Mouse (Mus musculus) lung, postnatal 0 days (tissue): ENCODE data around the gene Arrb1. TPM values are rescaled to one million over a fixed set of nuclear protein-coding genes. Genes with fewer than 3 reads are reported as not detected.

Experiments
- ATAC-seq: fragments of 200-750 bp; cut with Nextera tagmentation; 2 replicates; pipeline ENCODE4 v1.8.0; 2017; ENCODE audit warnings: moderate library complexity
- DNase-seq: peaks from one replicate; pipeline ENCODE4 v3.0.0-alpha.2; 2016; ENCODE audit warnings: low spot score
- H3K27ac ChIP-seq: fragments of 300-500 bp; sonication (generic); 2 replicates; pipeline ENCODE4 v1.5.1; 2014; ENCODE audit warnings: antibody characterized with exemption, mild to moderate bottlenecking, low read length, mixed read lengths
- H3K27me3 ChIP-seq: fragments of 300-500 bp; sonication (generic); replicated peaks from 2 replicates; pipeline ENCODE4 v1.6.1; 2014; ENCODE audit warnings: low read length, mixed read lengths; ENCODE audit not compliant: insufficient read depth
- H3K36me3 ChIP-seq: fragments of 300-500 bp; sonication (generic); 2 replicates; pipeline ENCODE4 v1.6.1; 2014; ENCODE audit warnings: low read length, mixed read lengths; ENCODE audit not compliant: insufficient read depth
- H3K4me1 ChIP-seq: fragments of 300-500 bp; sonication (generic); 2 replicates; pipeline ENCODE4 v1.6.1; 2014; ENCODE audit warnings: antibody characterized with exemption, low read depth, low read length, mixed read lengths; ENCODE audit not compliant: insufficient read depth
- H3K4me2 ChIP-seq: fragments of 300-500 bp; sonication (generic); replicated peaks from 2 replicates; pipeline ENCODE4 v1.6.1; 2014; ENCODE audit warnings: low read depth, mild to moderate bottlenecking, low read length, moderate library complexity, mixed read lengths
- H3K4me3 ChIP-seq: fragments of 300-500 bp; sonication (generic); 2 replicates; pipeline ENCODE4 v1.5.1; 2014; ENCODE audit warnings: low read depth, low read length
- H3K9ac ChIP-seq: fragments of 300-500 bp; sonication (generic); replicated peaks from 2 replicates; pipeline ENCODE4 v1.6.1; 2014; ENCODE audit warnings: low read depth, mild to moderate bottlenecking
- H3K9me3 ChIP-seq: fragments of 300-500 bp; sonication (generic); 2 replicates; pipeline ENCODE4 v1.6.1; 2016; ENCODE audit warnings: low read length, mixed read lengths
- CTCF ChIP-seq: IDR thresholded peaks from 2 replicates; pipeline ENCODE4 v1.5.1; 2016; ENCODE audit warnings: antibody characterized with exemption, mild to moderate bottlenecking
- EP300 ChIP-seq: IDR thresholded peaks from 2 replicates; pipeline ENCODE4 v1.6.1; 2016; ENCODE audit warnings: antibody characterized with exemption, mild to moderate bottlenecking, control low read depth
- WGBS: fragments of 180-500 bp; shearing (Covaris S2); extraction: QIAGEN DNeasy Blood & Tissue Kit; methylation state at CpG from one replicate; pipeline ENCODE4 v1.1.7; 2014; 5-methylcytosine and 5-hydroxymethylcytosine counted together
- polyA plus RNA-seq: library from polyadenylated mRNA; unstranded; fragments of >200 nt; fragmentation: Nextera tagmentation; extraction: Ambion mirVana; gene quantifications from 2 replicates; pipeline ENCODE4 v1.2.1, GENCODE M21; 2015

The Arrb1 gene
- 21.7 and 25.7 TPM in 2 replicates for polyA plus RNA-seq

GRCm38 (mm10) chr7:99534901-99535735 lies at the start of gene Arrb1:
TSS of gene Arrb1 (plus strand) at chr7:99535466.
- Histone ChIP-seq H3K4me1 (peaks cover 28% of the 10 kb centered on the region), H3K9me3 (no peaks in the 10 kb centered on the region), H3K9ac (peak within 1 kb of the TSS; percentile 88), H3K36me3 (no peaks in the 10 kb centered on the region), H3K4me3 (peak within 1 kb of the TSS; percentile 74), H3K27ac (peak within 1 kb of the TSS; percentile 93), H3K4me2 (peak within 1 kb of the TSS; percentile 92), H3K27me3 (no peaks in the 10 kb centered on the region)
- WGBS: 0% methylated on average over 48 of the region's 68 CpGs
- DNase-seq: peak; percentile 91
- TF ChIP-seq EP300 (peak; percentile 63), CTCF (peak; percentile 62)
- peak; percentile 84 for ATAC-seq

GRCm38 (mm10) chr7:99489708-99490107 lies 45.6 kb upstream of the Arrb1 start:
- Histone ChIP-seq H3K4me2 (no peak overlapping the region), H3K27me3 (no peaks in the 10 kb centered on the region), H3K36me3 (no peaks in the 10 kb centered on the region), H3K27ac (no peak overlapping the region), H3K9ac (no peak overlapping the region), H3K4me3 (no peak overlapping the region), H3K9me3 (no peaks in the 10 kb centered on the region), H3K4me1 (no peaks in the 10 kb centered on the region)
- no peak for TF ChIP-seq EP300
- no peak for TF ChIP-seq CTCF
- no peak for ATAC-seq
- DNase-seq: no peak
- WGBS: 62% methylated on average over 5 of the region's 5 CpGs

- peak; percentile 50 for ATAC-seq
- Histone ChIP-seq H3K4me1 (no peaks in the 10 kb centered on the region), H3K9me3 (no peaks in the 10 kb centered on the region), H3K4me2 (no peak overlapping the region), H3K27ac (no peak overlapping the region), H3K4me3 (no peak overlapping the region), H3K9ac (no peak overlapping the region), H3K27me3 (no peaks in the 10 kb centered on the region), H3K36me3 (no peaks in the 10 kb centered on the region)
- TF ChIP-seq CTCF (no peak), EP300 (peak; percentile 52)
- peak; percentile 60 for DNase-seq
- WGBS: 44% methylated on average over 1 of the region's 1 CpGs
Measured at GRCm38 (mm10) chr7:99499128-99499527, 36.1 kb upstream of the Arrb1 start.

GRCm38 (mm10) chr7:99500201-99500600 lies 35.1 kb upstream of the Arrb1 start:
- Histone ChIP-seq H3K4me2 (no peak overlapping the region), H3K4me3 (no peak overlapping the region), H3K4me1 (no peaks in the 10 kb centered on the region), H3K27ac (no peak overlapping the region), H3K9me3 (no peaks in the 10 kb centered on the region), H3K9ac (no peak overlapping the region), H3K27me3 (no peaks in the 10 kb centered on the region), H3K36me3 (no peaks in the 10 kb centered on the region)
- ATAC-seq (peak; percentile 93), DNase-seq (peak; percentile 94)
- TF ChIP-seq EP300 (no peak), CTCF (peak; percentile 98)
- 3% methylated on average over 8 of the region's 8 CpGs for WGBS

GRCm38 (mm10) chr7:99500655-99501054 lies 34.6 kb upstream of the Arrb1 start:
- H3K4me3 ChIP-seq: no peak overlapping the region
- no peak for TF ChIP-seq EP300
- no peak for TF ChIP-seq CTCF
- no peak for DNase-seq
- ATAC-seq: peak; percentile 48
- no peak overlapping the region for H3K9ac ChIP-seq
- H3K4me1 ChIP-seq: no peaks in the 10 kb centered on the region
- WGBS: 24% methylated on average over 5 of the region's 5 CpGs
- H3K27ac ChIP-seq: no peak overlapping the region
- H3K27me3 ChIP-seq: no peaks in the 10 kb centered on the region
- no peak overlapping the region for H3K4me2 ChIP-seq
- no peaks in the 10 kb centered on the region for H3K36me3 ChIP-seq
- no peaks in the 10 kb centered on the region for H3K9me3 ChIP-seq

- TF ChIP-seq EP300 (no peak), CTCF (no peak)
- H3K4me3 ChIP-seq: no peak overlapping the region
- no peaks in the 10 kb centered on the region for H3K27me3 ChIP-seq
- H3K9ac ChIP-seq: no peak overlapping the region
- no peak overlapping the region for H3K27ac ChIP-seq
- no peaks in the 10 kb centered on the region for H3K9me3 ChIP-seq
- H3K4me1 ChIP-seq: no peaks in the 10 kb centered on the region
- WGBS: 52% methylated on average over 1 of the region's 1 CpGs
- no peak for ATAC-seq
- H3K4me2 ChIP-seq: no peak overlapping the region
- no peak for DNase-seq
- H3K36me3 ChIP-seq: no peaks in the 10 kb centered on the region
Measured at GRCm38 (mm10) chr7:99501148-99501547, 34.1 kb upstream of the Arrb1 start.
